Mouse (Mus musculus) hindbrain, embryonic 15.5 days (tissue): ENCODE data around the gene P2ry1. TPM values are rescaled to one million over a fixed set of nuclear protein-coding genes. Genes with fewer than 3 reads are reported as not detected.

Experiments
- ATAC-seq: fragments of 200-750 bp; cut with Nextera tagmentation; 2 replicates; pipeline ENCODE4 v1.8.0; 2017; ENCODE audit warnings: low read depth, moderate number of reproducible peaks, moderate TSS enrichment; ENCODE audit not compliant: low FRiP score
- H3K27ac ChIP-seq: fragments of 300-500 bp; sonication (generic); replicated peaks from 2 replicates; pipeline ENCODE4 v1.5.1; 2015; ENCODE audit warnings: mild to moderate bottlenecking, inconsistent platforms
- H3K27me3 ChIP-seq: fragments of 300-500 bp; sonication (generic); 2 replicates; pipeline ENCODE4 v1.6.1; 2015; ENCODE audit warnings: control low read depth, inconsistent platforms
- H3K36me3 ChIP-seq: fragments of 300-500 bp; sonication (generic); 2 replicates; pipeline ENCODE4 v1.6.1; 2015; ENCODE audit warnings: control low read depth, inconsistent platforms
- H3K4me1 ChIP-seq: fragments of 300-500 bp; sonication (generic); replicated peaks from 2 replicates; pipeline ENCODE4 v1.6.1; 2015; ENCODE audit warnings: control low read depth, inconsistent platforms
- H3K4me2 ChIP-seq: fragments of 300-500 bp; sonication (generic); 2 replicates; pipeline ENCODE4 v1.6.1; 2015; ENCODE audit warnings: moderate library complexity, mild to moderate bottlenecking, inconsistent platforms
- H3K4me3 ChIP-seq: fragments of 300-500 bp; sonication (generic); 2 replicates; pipeline ENCODE4 v1.5.1; 2015; ENCODE audit warnings: mild to moderate bottlenecking, inconsistent platforms
- H3K9ac ChIP-seq: fragments of 300-500 bp; sonication (generic); 2 replicates; pipeline ENCODE4 v1.6.1; 2015; ENCODE audit warnings: inconsistent platforms
- H3K9me3 ChIP-seq: fragments of 300-500 bp; sonication (generic); 2 replicates; pipeline ENCODE4 v1.6.1; 2016; ENCODE audit warnings: control low read depth, inconsistent platforms
- WGBS: fragments of 180-500 bp; shearing (Covaris S2); methylation state at CpG from one replicate; pipeline ENCODE4 v1.1.7; 2015; 5-methylcytosine and 5-hydroxymethylcytosine counted together
- polyA plus RNA-seq: library from polyadenylated mRNA; unstranded; fragments of >200 nt; fragmentation: Nextera tagmentation; extraction: Ambion mirVana; gene quantifications from 2 replicates; pipeline ENCODE4 v1.2.1, GENCODE M21; 2015

The P2ry1 gene
- polyA plus RNA-seq, 1 experiment from 2014 or later, result 5.7 TPM

GRCm38 (mm10) chr3:61011660-61012059 lies 9.1 kb downstream of the P2ry1 start:
- Histone ChIP-seq H3K27me3 (no peaks in the 10 kb centered on the region), H3K9me3 (no peaks in the 10 kb centered on the region), H3K4me3 (no peak overlapping the region), H3K36me3 (no peaks in the 10 kb centered on the region), H3K27ac (no peak overlapping the region), H3K4me1 (no peaks in the 10 kb centered on the region), H3K4me2 (no peak overlapping the region), H3K9ac (no peak overlapping the region)
- no peak for ATAC-seq
- 29% methylated on average over 5 of the region's 5 CpGs for whole genome bisulfite sequencing

- H3K4me1 ChIP-seq, result no peaks in the 10 kb centered on the region
- H3K4me2 ChIP-seq, result no peak overlapping the region
- H3K9me3 ChIP-seq, result no peaks in the 10 kb centered on the region
- no peak overlapping the region for H3K27ac ChIP-seq
- H3K27me3 ChIP-seq, result no peaks in the 10 kb centered on the region
- no peak overlapping the region for H3K9ac ChIP-seq
- no peak overlapping the region for H3K4me3 ChIP-seq
- no peaks in the 10 kb centered on the region for H3K36me3 ChIP-seq
- ATAC-seq, result no peak
Observed at GRCm38 (mm10) chr3:61012550-61012949, 10.0 kb downstream of the P2ry1 start.

DNA sequence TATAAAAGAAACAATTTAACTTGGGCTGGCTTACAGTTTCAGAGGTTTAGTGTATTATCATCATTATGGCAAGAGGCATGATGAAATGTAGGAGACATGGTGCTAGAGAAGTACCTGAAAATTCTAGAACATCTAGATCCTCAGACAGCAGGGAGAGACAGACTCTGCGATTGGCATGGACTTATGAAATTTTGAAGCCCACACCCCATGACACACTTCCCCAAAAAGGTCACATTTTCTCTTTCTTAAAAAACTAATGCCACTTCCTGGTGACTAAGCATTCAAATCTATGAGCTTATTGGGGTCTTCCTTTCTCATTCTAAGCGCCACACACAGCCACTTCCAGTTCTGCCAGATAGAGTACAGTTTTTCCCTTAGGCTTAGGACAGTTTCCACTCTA lies 14.1 kb downstream of the P2ry1 start:
- Histone ChIP-seq H3K4me1 (no peaks in the 10 kb centered on the region), H3K9me3 (no peaks in the 10 kb centered on the region), H3K27ac (no peak overlapping the region), H3K4me3 (no peak overlapping the region), H3K9ac (no peak overlapping the region), H3K36me3 (no peaks in the 10 kb centered on the region), H3K27me3 (no peaks in the 10 kb centered on the region), H3K4me2 (no peak overlapping the region)
- 95% methylated on average over 2 of the region's 2 CpGs for WGBS
- no peak for ATAC-seq

- H3K9me3 ChIP-seq, result no peaks in the 10 kb centered on the region
- H3K27me3 ChIP-seq, result no peaks in the 10 kb centered on the region
- no peak overlapping the region for H3K9ac ChIP-seq
- no peak overlapping the region for H3K4me3 ChIP-seq
- H3K4me2 ChIP-seq, result no peak overlapping the region
- no peaks in the 10 kb centered on the region for H3K4me1 ChIP-seq
- no peak overlapping the region for H3K27ac ChIP-seq
- ATAC-seq, result no peak
- 84% methylated on average over 4 of the region's 4 CpGs for WGBS
- H3K36me3 ChIP-seq, result no peaks in the 10 kb centered on the region
Observed at GRCm38 (mm10) chr3:61032100-61032499, 29.5 kb downstream of the P2ry1 start.

- H3K27ac ChIP-seq, result no peak overlapping the region
- WGBS, result 89% methylated on average over 5 of the region's 5 CpGs
- no peak for ATAC-seq
- H3K9ac ChIP-seq, result no peak overlapping the region
- no peaks in the 10 kb centered on the region for H3K36me3 ChIP-seq
- no peaks in the 10 kb centered on the region for H3K27me3 ChIP-seq
- no peak overlapping the region for H3K4me2 ChIP-seq
- H3K4me1 ChIP-seq, result no peaks in the 10 kb centered on the region
- no peaks in the 10 kb centered on the region for H3K9me3 ChIP-seq
- no peak overlapping the region for H3K4me3 ChIP-seq
Observed at GRCm38 (mm10) chr3:61035633-61036032, 33.0 kb downstream of the P2ry1 start.

GRCm38 (mm10) chr3:61039916-61040315 lies 37.3 kb downstream of the P2ry1 start:
- WGBS, result 48% methylated on average over 5 of the region's 5 CpGs

GRCm38 (mm10) chr3:61049976-61050672 lies 47.5 kb downstream of the P2ry1 start:
- Histone ChIP-seq H3K9ac (no peak overlapping the region), H3K4me2 (no peak overlapping the region), H3K36me3 (no peaks in the 10 kb centered on the region), H3K4me3 (no peak overlapping the region), H3K9me3 (no peaks in the 10 kb centered on the region), H3K27ac (0 out of 2 replicates have a peak overlapping the region, but pooled peaks have one; percentile 25), H3K27me3 (no peaks in the 10 kb centered on the region), H3K4me1 (no peaks in the 10 kb centered on the region)
- peak; percentile 51; the same call in 1 of the 2 replicates for ATAC-seq
- 49% methylated on average over 3 of the region's 3 CpGs for WGBS

More at GRCm38 (mm10) chr3:61039916-61040315, 37.3 kb downstream of the P2ry1 start:
- no peaks in the 10 kb centered on the region for H3K9me3 ChIP-seq
- no peak for ATAC-seq
- no peak overlapping the region for H3K27ac ChIP-seq
- H3K4me1 ChIP-seq, result no peaks in the 10 kb centered on the region
- no peak overlapping the region for H3K4me3 ChIP-seq
- no peak overlapping the region for H3K4me2 ChIP-seq
- H3K36me3 ChIP-seq, result no peaks in the 10 kb centered on the region
- H3K9ac ChIP-seq, result no peak overlapping the region
- H3K27me3 ChIP-seq, result no peaks in the 10 kb centered on the region
